Mouse (Mus musculus): ENCODE data around the gene Psg16. TPM values are rescaled to one million over a fixed set of nuclear protein-coding genes. Genes with fewer than 3 reads are reported as not detected.

Psg16 gene
- polyA plus RNA-seq, 1 experiment from 2014 or later, result 0.05 TPM

Other genes starting within 250 kb of the Psg16 start
- 15.0 and 15.6 TPM in 2 replicates for gene Prkd2, start 231.1 kb upstream of the Psg16 start, polyA plus RNA-seq (2016; fragmentation: Nextera tagmentation; extraction: Ambion mirVana)
- 7.0 and 8.2 TPM in 2 replicates for gene Dact3, start 198.7 kb upstream of the Psg16 start, polyA plus RNA-seq (2016; fragmentation: Nextera tagmentation; extraction: Ambion mirVana)
- gene Gng8, start 182.3 kb upstream of the Psg16 start, polyA plus RNA-seq (2016; fragmentation: Nextera tagmentation; extraction: Ambion mirVana), result 15.4 and 18.5 TPM in 2 replicates
- 0.18 and 0.43 TPM in 2 replicates for gene Ptgir, start 167.6 kb upstream of the Psg16 start, polyA plus RNA-seq (2016; fragmentation: Nextera tagmentation; extraction: Ambion mirVana)
- gene Calm3, start 149.9 kb upstream of the Psg16 start, polyA plus RNA-seq (2016; fragmentation: Nextera tagmentation; extraction: Ambion mirVana), result 127 and 134 TPM in 2 replicates
- 2.6 and 5.7 TPM in 2 replicates for gene Pnmal2, start 129.4 kb upstream of the Psg16 start, polyA plus RNA-seq (2016; fragmentation: Nextera tagmentation; extraction: Ambion mirVana)
- 0.79 and 1.5 TPM in 2 replicates for gene Pnmal1, start 114.4 kb upstream of the Psg16 start, polyA plus RNA-seq (2016; fragmentation: Nextera tagmentation; extraction: Ambion mirVana)
- 0.96 and 0.98 TPM in 2 replicates for gene Gm42372, start 91.0 kb upstream of the Psg16 start, polyA plus RNA-seq (2016; fragmentation: Nextera tagmentation; extraction: Ambion mirVana)
- gene Ccdc8, start 81.3 kb upstream of the Psg16 start, polyA plus RNA-seq (2016; fragmentation: Nextera tagmentation; extraction: Ambion mirVana), result 13.7 and 13.8 TPM in 2 replicates
- gene Ppp5c, start 46.1 kb upstream of the Psg16 start, polyA plus RNA-seq (2016; fragmentation: Nextera tagmentation; extraction: Ambion mirVana), result 149 and 158 TPM in 2 replicates
- gene Hif3a, start 11.6 kb upstream of the Psg16 start, polyA plus RNA-seq (2016; fragmentation: Nextera tagmentation; extraction: Ambion mirVana), result 5.9 and 7.4 TPM in 2 replicates
- gene Ceacam3, start 76.2 kb downstream of the Psg16 start, polyA plus RNA-seq (2016; fragmentation: Nextera tagmentation; extraction: Ambion mirVana), result not detected in 2 replicates
- not detected in 2 replicates for gene Psg29, start 129.4 kb downstream of the Psg16 start, polyA plus RNA-seq (2016; fragmentation: Nextera tagmentation; extraction: Ambion mirVana)

Measured in limb, embryonic 10.5 days (tissue).